Mouse (Mus musculus) liver, postnatal 0 days (tissue): ENCODE results near the gene Hist1h4d.
"Not testable (repeated sequence)": the region's sequence is repeated elsewhere in the genome, so short reads cannot be mapped to it uniquely, and the experiment has no call there.

Experiments
- CTCF ChIP-seq: sonication (generic); IDR thresholded peaks from 2 replicates; pipeline ENCODE4 v1.5.1; 2016; ENCODE audit warnings: antibody characterized with exemption, low read depth
- EP300 ChIP-seq: IDR thresholded peaks from 2 replicates; pipeline ENCODE4 v1.6.1; 2016; ENCODE audit warnings: antibody characterized with exemption, low read depth, mild to moderate bottlenecking

DNA sequence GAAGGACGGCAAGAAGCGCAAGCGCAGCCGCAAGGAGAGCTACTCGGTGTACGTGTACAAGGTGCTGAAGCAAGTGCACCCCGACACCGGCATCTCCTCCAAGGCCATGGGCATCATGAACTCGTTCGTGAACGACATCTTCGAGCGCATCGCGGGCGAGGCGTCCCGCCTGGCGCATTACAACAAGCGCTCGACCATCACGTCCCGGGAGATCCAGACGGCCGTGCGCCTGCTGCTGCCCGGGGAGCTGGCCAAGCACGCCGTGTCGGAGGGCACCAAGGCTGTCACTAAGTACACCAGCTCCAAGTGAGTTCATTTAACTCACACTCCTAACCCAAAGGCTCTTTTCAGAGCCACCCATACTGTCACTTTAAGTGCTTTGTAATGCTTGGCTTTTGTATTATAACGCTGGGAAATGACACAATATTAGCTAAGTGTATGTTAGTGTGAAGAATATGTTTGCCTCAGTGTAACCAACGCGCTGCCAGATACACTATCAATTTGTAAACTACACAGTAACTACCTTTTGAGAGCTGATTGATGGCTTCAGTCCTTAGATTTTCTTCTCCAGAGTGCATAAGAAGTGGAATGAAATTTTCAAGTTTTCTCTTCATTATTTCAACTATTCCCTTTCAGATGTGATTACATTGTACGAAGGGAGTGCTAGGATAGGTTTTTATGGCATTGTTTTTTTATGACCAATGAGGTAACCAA lies 9.7 kb upstream of the Hist1h4d start:
- not testable (repeated sequence) for TF ChIP-seq CTCF
- 0 out of 2 replicates have a peak, but pooled peaks have one; percentile 14 for TF ChIP-seq EP300
